Mouse (Mus musculus) kidney, embryonic 15.5 days (tissue): ENCODE measurements around the gene Jade1. TPM values are rescaled to one million over a fixed set of nuclear protein-coding genes. Genes with fewer than 3 reads are reported as not detected.

ENCODE experiments used
- ATAC-seq: fragments of 200-750 bp; cut with Nextera tagmentation; replicated peaks from 2 replicates; pipeline ENCODE4 v1.8.0; 2017; ENCODE audit warnings: moderate TSS enrichment; ENCODE audit not compliant: low FRiP score
- H3K27ac ChIP-seq: fragments of 300-500 bp; sonication (generic); 2 replicates; pipeline ENCODE4 v1.5.1; 2015; ENCODE audit warnings: mild to moderate bottlenecking, inconsistent platforms
- H3K27me3 ChIP-seq: fragments of 300-500 bp; sonication (generic); 2 replicates; pipeline ENCODE4 v1.6.1; 2015; ENCODE audit warnings: inconsistent platforms
- H3K36me3 ChIP-seq: fragments of 300-500 bp; sonication (generic); 2 replicates; pipeline ENCODE4 v1.6.1; 2015; ENCODE audit warnings: inconsistent platforms
- H3K4me1 ChIP-seq: fragments of 300-500 bp; sonication (generic); 2 replicates; pipeline ENCODE4 v1.6.1; 2015; ENCODE audit warnings: inconsistent platforms
- H3K4me2 ChIP-seq: fragments of 300-500 bp; sonication (generic); 2 replicates; pipeline ENCODE4 v1.6.1; 2015; ENCODE audit warnings: moderate library complexity, mild to moderate bottlenecking, inconsistent platforms
- H3K4me3 ChIP-seq: fragments of 300-500 bp; sonication (generic); replicated peaks from 2 replicates; pipeline ENCODE4 v1.5.1; 2015; ENCODE audit warnings: mild to moderate bottlenecking, inconsistent platforms
- H3K9ac ChIP-seq: fragments of 300-500 bp; sonication (generic); 2 replicates; pipeline ENCODE4 v1.6.1; 2015; ENCODE audit warnings: mild to moderate bottlenecking, inconsistent platforms
- H3K9me3 ChIP-seq: fragments of 300-500 bp; sonication (generic); replicated peaks from 2 replicates; pipeline ENCODE4 v1.6.1; 2016; ENCODE audit warnings: inconsistent platforms
- WGBS: fragments of 180-500 bp; shearing (Covaris S2); methylation state at CpG from one replicate; pipeline ENCODE4 v1.1.7; 2015; ENCODE audit warnings: mixed read lengths; 5-methylcytosine and 5-hydroxymethylcytosine counted together
- polyA plus RNA-seq: library from polyadenylated mRNA; unstranded; fragments of >200 nt; fragmentation: Nextera tagmentation; extraction: Ambion mirVana; gene quantifications from 2 replicates; pipeline ENCODE4 v1.2.1, GENCODE M21; 2015

Jade1 gene
- polyA plus RNA-seq = 22.1 and 22.8 TPM in 2 replicates

- H3K27ac ChIP-seq = no peak within 1 kb of the TSS
- no peak within 1 kb of the TSS for H3K4me3 ChIP-seq
- no peak within 1 kb of the TSS for H3K4me2 ChIP-seq
- no peak for ATAC-seq
- WGBS = 97% methylated on average over 36 of the region's 36 CpGs
- no peaks in the 10 kb centered on the region for H3K4me1 ChIP-seq
- H3K36me3 ChIP-seq = no peaks in the 10 kb centered on the region
- H3K9ac ChIP-seq = no peak within 1 kb of the TSS
- no peaks in the 10 kb centered on the region for H3K27me3 ChIP-seq
- no peaks in the 10 kb centered on the region; the same call in 1 of the 2 replicates for H3K9me3 ChIP-seq
Observed at GRCm38 (mm10) chr3:41555491-41556381, at the start of gene Jade1. Gene Jade1, plus strand, starts transcription at chr3:41555731.

GRCm38 (mm10) chr3:41509441-41509840, 46.1 kb upstream of the Jade1 start:
- Histone ChIP-seq H3K27me3 (no peaks in the 10 kb centered on the region), H3K4me1 (0 out of 2 replicates have a peak, but pooled peaks cover 15% of the 10 kb centered on the region), H3K9ac (no peak overlapping the region), H3K4me3 (no peak overlapping the region), H3K4me2 (no peak overlapping the region), H3K9me3 (no peaks in the 10 kb centered on the region), H3K27ac (no peak overlapping the region), H3K36me3 (no peaks in the 10 kb centered on the region)
- 80% methylated on average over 2 of the region's 2 CpGs for WGBS
- ATAC-seq = no peak

- Histone ChIP-seq H3K27me3 (no peaks in the 10 kb centered on the region), H3K9ac (no peak overlapping the region), H3K27ac (no peak overlapping the region), H3K4me2 (no peak overlapping the region), H3K4me3 (no peak overlapping the region), H3K9me3 (no peaks in the 10 kb centered on the region), H3K36me3 (no peaks in the 10 kb centered on the region), H3K4me1 (peaks cover 19% of the 10 kb centered on the region; the same call in 1 of the 2 replicates)
- 54% methylated on average over 9 of the region's 9 CpGs for WGBS
- ATAC-seq = no peak
Observed at GRCm38 (mm10) chr3:41510191-41510590, 45.3 kb upstream of the Jade1 start.

- H3K4me1 ChIP-seq = peaks cover 20% of the 10 kb centered on the region; the same call in 1 of the 2 replicates
- H3K36me3 ChIP-seq = no peaks in the 10 kb centered on the region
- WGBS = 49% methylated on average over 7 of the region's 7 CpGs
- no peak overlapping the region for H3K4me2 ChIP-seq
- no peaks in the 10 kb centered on the region for H3K27me3 ChIP-seq
- H3K27ac ChIP-seq = no peak overlapping the region
- H3K9ac ChIP-seq = no peak overlapping the region
- ATAC-seq = no peak
- H3K9me3 ChIP-seq = no peaks in the 10 kb centered on the region
- no peak overlapping the region for H3K4me3 ChIP-seq
Observed at GRCm38 (mm10) chr3:41510750-41511149, 44.8 kb upstream of the Jade1 start.

GRCm38 (mm10) chr3:41514003-41514402, 41.5 kb upstream of the Jade1 start:
- no peaks in the 10 kb centered on the region for H3K9me3 ChIP-seq
- peaks cover 20% of the 10 kb centered on the region; the same call in 1 of the 2 replicates for H3K4me1 ChIP-seq
- no peak overlapping the region for H3K4me2 ChIP-seq
- H3K36me3 ChIP-seq = no peaks in the 10 kb centered on the region
- no peak overlapping the region for H3K27ac ChIP-seq
- no peak overlapping the region for H3K4me3 ChIP-seq
- no peaks in the 10 kb centered on the region for H3K27me3 ChIP-seq
- no peak overlapping the region for H3K9ac ChIP-seq
- ATAC-seq = no peak
- WGBS = 74% methylated on average over 5 of the region's 5 CpGs

GRCm38 (mm10) chr3:41514683-41515305, 40.7 kb upstream of the Jade1 start:
- Histone ChIP-seq H3K36me3 (no peaks in the 10 kb centered on the region), H3K27ac (peak overlapping the region; percentile 28; the same call in 1 of the 2 replicates), H3K9ac (no peak overlapping the region), H3K4me3 (no peak overlapping the region), H3K4me1 (peaks cover 14% of the 10 kb centered on the region; the same call in 1 of the 2 replicates), H3K27me3 (no peaks in the 10 kb centered on the region), H3K9me3 (no peaks in the 10 kb centered on the region), H3K4me2 (no peak overlapping the region)
- no peak for ATAC-seq
- WGBS = 69% methylated on average over 11 of the region's 11 CpGs

GRCm38 (mm10) chr3:41516961-41517518, 38.5 kb upstream of the Jade1 start:
- no peak overlapping the region for H3K27ac ChIP-seq
- no peaks in the 10 kb centered on the region for H3K9me3 ChIP-seq
- H3K4me2 ChIP-seq = no peak overlapping the region
- 81% methylated on average over 8 of the region's 8 CpGs for WGBS
- peaks cover 8% of the 10 kb centered on the region for H3K4me1 ChIP-seq
- no peaks in the 10 kb centered on the region for H3K27me3 ChIP-seq
- H3K4me3 ChIP-seq = no peak overlapping the region
- no peak overlapping the region for H3K9ac ChIP-seq
- ATAC-seq = no peak
- no peaks in the 10 kb centered on the region for H3K36me3 ChIP-seq

GRCm38 (mm10) chr3:41520925-41521324, 34.6 kb upstream of the Jade1 start:
- no peaks in the 10 kb centered on the region for H3K27me3 ChIP-seq
- H3K4me1 ChIP-seq = peaks cover 11% of the 10 kb centered on the region
- H3K9me3 ChIP-seq = no peaks in the 10 kb centered on the region
- no peak for ATAC-seq
- no peak overlapping the region for H3K4me3 ChIP-seq
- no peak overlapping the region for H3K9ac ChIP-seq
- H3K27ac ChIP-seq = no peak overlapping the region
- WGBS = 89% methylated on average over 4 of the region's 4 CpGs
- H3K36me3 ChIP-seq = no peaks in the 10 kb centered on the region
- no peak overlapping the region for H3K4me2 ChIP-seq

- 0 out of 2 replicates have a peak, but pooled peaks have one; percentile 27 for ATAC-seq
- no peak overlapping the region for H3K4me3 ChIP-seq
- 49% methylated on average over 3 of the region's 3 CpGs for WGBS
- H3K27ac ChIP-seq = peak overlapping the region; percentile 45
- no peaks in the 10 kb centered on the region for H3K9me3 ChIP-seq
- H3K4me1 ChIP-seq = peaks cover 11% of the 10 kb centered on the region
- no peak overlapping the region for H3K9ac ChIP-seq
- no peaks in the 10 kb centered on the region for H3K27me3 ChIP-seq
- peak overlapping the region; percentile 36 for H3K4me2 ChIP-seq
- H3K36me3 ChIP-seq = no peaks in the 10 kb centered on the region
Observed at GRCm38 (mm10) chr3:41521733-41522132, 33.8 kb upstream of the Jade1 start.

GRCm38 (mm10) chr3:41522226-41523005, 33.1 kb upstream of the Jade1 start:
- Histone ChIP-seq H3K9me3 (no peaks in the 10 kb centered on the region), H3K4me1 (peaks cover 11% of the 10 kb centered on the region), H3K36me3 (no peaks in the 10 kb centered on the region), H3K9ac (no peak overlapping the region), H3K4me2 (peak overlapping the region; percentile 36), H3K27ac (peak overlapping the region; percentile 45), H3K4me3 (no peak overlapping the region), H3K27me3 (no peaks in the 10 kb centered on the region)
- peak; percentile 82 for ATAC-seq
- 37% methylated on average over 18 of the region's 18 CpGs for WGBS

GRCm38 (mm10) chr3:41523006-41523375, 32.5 kb upstream of the Jade1 start:
- no peak overlapping the region for H3K9ac ChIP-seq
- H3K27me3 ChIP-seq = no peaks in the 10 kb centered on the region
- ATAC-seq = 0 out of 2 replicates have a peak, but pooled peaks have one; percentile 69
- H3K4me2 ChIP-seq = no peak overlapping the region
- H3K4me3 ChIP-seq = no peak overlapping the region
- no peaks in the 10 kb centered on the region for H3K9me3 ChIP-seq
- H3K36me3 ChIP-seq = no peaks in the 10 kb centered on the region
- H3K4me1 ChIP-seq = peaks cover 11% of the 10 kb centered on the region
- H3K27ac ChIP-seq = 0 out of 2 replicates have a peak overlapping the region, but pooled peaks have one; percentile 45
- 40% methylated on average over 2 of the region's 2 CpGs for WGBS
